Comparison of ENCODE assay signal across 26 mouse cellular contexts in genomic region chr3:30299460-30299859, GRCm38 (mm10).
A peak's percentile ranks its signal among the peaks of the same experiment; 100 is the strongest.
DNase-seq lines count a peak whose midpoint lies in the region; ATAC-seq and TF ChIP-seq lines count a peak whose summit lies in the region.
"Had no signal": no experiment of that assay in that cellular context is flagged by ENCODE, and none has a peak within 500 bp of the region (broad histone marks: within the 10 kb centered on the region; RNA-seq: fewer than 3 reads in every experiment).

No protein-coding gene starts in this region.

- H3K27ac ChIP-seq in kidney, embryonic 14.5 days (ENCODE audit: low read depth, low read length) = no peak overlapping the region
- no peak overlapping the region for H3K27ac ChIP-seq in midbrain, embryonic 15.5 days
- H3K27ac ChIP-seq in midbrain, embryonic 10.5 days (replicated peaks) = no peak overlapping the region
- no peak overlapping the region for H3K27ac ChIP-seq in hindbrain, postnatal 0 days
- no peak overlapping the region for H3K27ac ChIP-seq in neural tube, embryonic 14.5 days (ENCODE audit: low read depth, low read length)
- H3K27ac ChIP-seq: embryonic facial prominence, embryonic 15.5 days; heart, adult 2 months; heart, embryonic 13.5 days; kidney, embryonic 15.5 days; left cerebral cortex, adult 2 months; limb, embryonic 12.5 days had no signal

- H3K4me3 ChIP-seq in kidney, embryonic 14.5 days (ENCODE audit: low read length) = no peak overlapping the region
- H3K4me3 ChIP-seq in midbrain, embryonic 15.5 days = no peak overlapping the region
- no peak overlapping the region for H3K4me3 ChIP-seq in midbrain, embryonic 10.5 days
- no peak overlapping the region for H3K4me3 ChIP-seq in hindbrain, postnatal 0 days (ENCODE audit: low read length)
- no peak overlapping the region for H3K4me3 ChIP-seq in neural tube, embryonic 14.5 days (ENCODE audit: low read depth, low read length)
- H3K4me3 ChIP-seq: embryonic facial prominence, embryonic 15.5 days; heart, adult 2 months; heart, embryonic 13.5 days; kidney, embryonic 15.5 days; left cerebral cortex, adult 2 months; limb, embryonic 12.5 days; megakaryocyte, embryonic 14.5 days had no signal

- 76% methylated on average over 1 of the region's 1 CpGs for WGBS in kidney, embryonic 14.5 days
- 39% methylated on average over 1 of the region's 1 CpGs for WGBS in midbrain, embryonic 15.5 days
- WGBS in midbrain, embryonic 10.5 days = 81% methylated on average over 1 of the region's 1 CpGs
- WGBS in hindbrain, postnatal 0 days = 31% methylated on average over 1 of the region's 1 CpGs
- WGBS in neural tube, embryonic 14.5 days = 5% methylated on average over 1 of the region's 1 CpGs

- H3K9ac ChIP-seq in kidney, embryonic 14.5 days (ENCODE audit: low read depth, low read length) = no peak overlapping the region
- no peak overlapping the region for H3K9ac ChIP-seq in midbrain, embryonic 15.5 days
- H3K9ac ChIP-seq in hindbrain, postnatal 0 days (replicated peaks; ENCODE audit: low read length) = no peak overlapping the region
- H3K9ac ChIP-seq in neural tube, embryonic 14.5 days (replicated peaks; ENCODE audit: low read depth, low read length) = no peak overlapping the region
- H3K9ac ChIP-seq: embryonic facial prominence, embryonic 15.5 days; heart, embryonic 13.5 days; kidney, embryonic 15.5 days; limb, embryonic 12.5 days; liver, postnatal 0 days had no signal

- ATAC-seq in kidney, embryonic 14.5 days (ENCODE audit: low FRiP score, low TSS enrichment) = no peak
- ATAC-seq in midbrain, embryonic 15.5 days (replicated peaks) = peak; percentile 25; the same call in 1 of the 2 replicates
- no peak for ATAC-seq in hindbrain, postnatal 0 days
- ATAC-seq in neural tube, embryonic 14.5 days (ENCODE audit: low read depth) = peak; percentile 52; the same call in 1 of the 2 replicates
- ATAC-seq: forebrain, embryonic 16.5 days; intestine, postnatal 0 days; liver, postnatal 0 days had no signal

- H3K4me1 ChIP-seq in kidney, embryonic 14.5 days (ENCODE audit: control insufficient read depth, insufficient read depth, low read length) = peaks cover 11% of the 10 kb centered on the region; the same call in 1 of the 2 replicates
- H3K4me1 ChIP-seq in midbrain, embryonic 15.5 days = peaks cover 4% of the 10 kb centered on the region; the same call in 1 of the 2 replicates
- H3K4me1 ChIP-seq in midbrain, embryonic 10.5 days = peaks cover 8% of the 10 kb centered on the region; the same call in 1 of the 2 replicates
- H3K4me1 ChIP-seq in hindbrain, postnatal 0 days (ENCODE audit: insufficient read depth, low read length) = no peaks in the 10 kb centered on the region
- H3K4me1 ChIP-seq in neural tube, embryonic 14.5 days (ENCODE audit: control insufficient read depth, insufficient read depth, low read length) = peaks cover 3% of the 10 kb centered on the region; the same call in 1 of the 2 replicates
- H3K4me1 ChIP-seq: embryonic facial prominence, embryonic 15.5 days; megakaryocyte, embryonic 14.5 days had no signal

- DNase-seq in kidney, postnatal 10 days = peak; percentile 38
- no peak for DNase-seq in midbrain, embryonic 10.5 days (ENCODE audit: low spot score)
- peak; percentile 50 for DNase-seq in hindbrain, postnatal 0 days (ENCODE audit: low spot score)
- DNase-seq in gastrocnemius, adult 18-20 months (ENCODE audit: low spot score) = no peak
- DNase-seq: adrenal gland, postnatal 10 days; cerebellum, adult 8-10 months; gastrocnemius, postnatal 36 days; heart, adult 2 months; heart, postnatal 14 days; liver, postnatal 0 days; lung, postnatal 36 days; right cerebral cortex, adult 18-20 months; right cerebral cortex, postnatal 4 days; thymus, postnatal 14 days had no signal

- TF ChIP-seq CTCF in hindbrain, postnatal 0 days (IDR thresholded peaks at IDR 0.05; ENCODE audit: low read depth) = no peak

- no peaks in the 10 kb centered on the region for H3K27me3 ChIP-seq in kidney, embryonic 14.5 days (ENCODE audit: control insufficient read depth, insufficient read depth, low read length)
- no peaks in the 10 kb centered on the region for H3K27me3 ChIP-seq in midbrain, embryonic 15.5 days (replicated peaks)
- no peaks in the 10 kb centered on the region for H3K27me3 ChIP-seq in midbrain, embryonic 10.5 days (ENCODE audit: low read depth, poor library complexity, severe bottlenecking)
- H3K27me3 ChIP-seq in hindbrain, postnatal 0 days (ENCODE audit: insufficient read depth, low read length) = no peaks in the 10 kb centered on the region
- no peaks in the 10 kb centered on the region for H3K27me3 ChIP-seq in neural tube, embryonic 14.5 days (ENCODE audit: control insufficient read depth, insufficient read depth, low read length)
- H3K27me3 ChIP-seq: embryonic facial prominence, embryonic 15.5 days; heart, embryonic 13.5 days; kidney, embryonic 15.5 days; limb, embryonic 12.5 days; megakaryocyte, embryonic 14.5 days had no signal

- no peaks in the 10 kb centered on the region for H3K36me3 ChIP-seq in kidney, embryonic 14.5 days (ENCODE audit: control insufficient read depth, insufficient read depth, low read length)
- H3K36me3 ChIP-seq in midbrain, embryonic 15.5 days (replicated peaks) = no peaks in the 10 kb centered on the region
- no peaks in the 10 kb centered on the region for H3K36me3 ChIP-seq in midbrain, embryonic 10.5 days
- H3K36me3 ChIP-seq in hindbrain, postnatal 0 days (ENCODE audit: insufficient read depth, low read length) = no peaks in the 10 kb centered on the region
- no peaks in the 10 kb centered on the region for H3K36me3 ChIP-seq in neural tube, embryonic 14.5 days (ENCODE audit: control insufficient read depth, insufficient read depth, low read length)
- H3K36me3 ChIP-seq: embryonic facial prominence, embryonic 15.5 days; heart, embryonic 13.5 days; kidney, embryonic 15.5 days; limb, embryonic 12.5 days had no signal

- H3K4me2 ChIP-seq in kidney, embryonic 14.5 days (replicated peaks; ENCODE audit: low read depth, low read length) = no peak overlapping the region
- no peak overlapping the region for H3K4me2 ChIP-seq in midbrain, embryonic 15.5 days
- no peak overlapping the region for H3K4me2 ChIP-seq in hindbrain, postnatal 0 days (ENCODE audit: low read depth, low read length)
- no peak overlapping the region for H3K4me2 ChIP-seq in neural tube, embryonic 14.5 days (ENCODE audit: low read depth, low read length)
- H3K4me2 ChIP-seq: embryonic facial prominence, embryonic 15.5 days; heart, embryonic 13.5 days; kidney, embryonic 15.5 days; limb, embryonic 12.5 days; liver, embryonic 11.5 days had no signal

- H3K9me3 ChIP-seq in kidney, embryonic 14.5 days (ENCODE audit: control insufficient read depth, low read length) = no peaks in the 10 kb centered on the region
- no peaks in the 10 kb centered on the region for H3K9me3 ChIP-seq in midbrain, embryonic 15.5 days
- H3K9me3 ChIP-seq in midbrain, embryonic 10.5 days (replicated peaks) = no peaks in the 10 kb centered on the region
- H3K9me3 ChIP-seq in hindbrain, postnatal 0 days (ENCODE audit: low read length) = no peaks in the 10 kb centered on the region
- H3K9me3 ChIP-seq in neural tube, embryonic 14.5 days (ENCODE audit: control insufficient read depth, low read length) = no peaks in the 10 kb centered on the region
- H3K9me3 ChIP-seq: embryonic facial prominence, embryonic 15.5 days; heart, embryonic 13.5 days; kidney, embryonic 15.5 days; limb, embryonic 12.5 days; megakaryocyte, embryonic 14.5 days had no signal

Comparison
In these comparisons a context has a peak if more than half of its experiments do, and no peak if none do; other contexts are left out.
1. DNase-seq: peak in kidney, postnatal 10 days (single experiment) and hindbrain, postnatal 0 days (single experiment); none in midbrain, embryonic 10.5 days (single experiment) and gastrocnemius, adult 18-20 months (single experiment).
2. ATAC-seq: peak in midbrain, embryonic 15.5 days (single experiment) and neural tube, embryonic 14.5 days (single experiment); none in kidney, embryonic 14.5 days (single experiment) and hindbrain, postnatal 0 days (single experiment).